Mouse (Mus musculus): ENCODE results near the gene Zranb3. TPM values are rescaled to one million over a fixed set of nuclear protein-coding genes. Genes with fewer than 3 reads are reported as not detected.

The Zranb3 gene
- total RNA-seq, 4 experiments from 2014 or later: 6.4 to 8.0 (median 6.8) TPM

DNA sequence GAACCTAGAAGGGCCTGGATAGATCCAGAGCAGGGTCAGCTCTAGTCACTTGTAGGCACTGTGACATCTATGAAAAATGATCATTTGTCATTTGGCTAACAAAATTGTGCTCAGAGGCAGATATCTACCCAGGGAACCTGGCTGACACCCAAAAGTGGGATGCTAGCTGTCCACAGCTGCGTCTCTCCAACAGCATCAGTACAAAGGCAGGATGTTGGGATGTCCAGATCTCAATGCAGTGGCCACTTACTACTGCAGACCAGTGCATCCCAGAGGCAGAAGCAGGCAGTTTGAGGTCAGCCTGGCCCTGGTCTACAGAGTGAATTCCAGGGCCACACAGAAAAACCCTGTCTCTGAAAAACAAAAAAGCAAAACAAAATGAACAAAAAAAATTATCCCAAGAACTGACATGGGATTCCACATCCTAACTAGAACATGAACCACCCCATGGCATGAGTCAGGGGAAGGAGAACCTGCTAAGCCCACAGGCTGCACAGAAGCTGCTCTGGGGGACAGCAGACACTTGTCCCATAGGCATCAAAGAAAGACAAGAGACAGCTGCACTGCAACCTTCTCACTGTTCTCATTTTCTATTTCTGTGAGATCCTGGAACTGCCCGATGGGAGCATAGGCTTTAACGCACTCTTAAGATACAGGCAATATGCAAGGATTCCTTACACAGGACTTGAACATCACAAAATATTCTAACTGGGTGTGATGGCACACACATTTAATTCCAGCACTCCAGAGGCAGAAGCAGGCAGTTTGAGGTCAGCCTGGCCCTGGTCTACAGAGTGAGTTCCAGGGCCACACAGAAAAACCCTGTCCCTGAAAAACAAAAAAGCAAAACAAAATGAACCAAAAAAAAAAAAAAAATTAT is 156.9 kb downstream of the Zranb3 start:
- no peak for DNase-seq (ENCODE audit: low spot score in 2 of 2)

GRCm38 (mm10) chr1:127943516-127943915 is 159.3 kb downstream of the Zranb3 start:
- no peak for DNase-seq (ENCODE audit: low spot score in 2 of 2)

DNA sequence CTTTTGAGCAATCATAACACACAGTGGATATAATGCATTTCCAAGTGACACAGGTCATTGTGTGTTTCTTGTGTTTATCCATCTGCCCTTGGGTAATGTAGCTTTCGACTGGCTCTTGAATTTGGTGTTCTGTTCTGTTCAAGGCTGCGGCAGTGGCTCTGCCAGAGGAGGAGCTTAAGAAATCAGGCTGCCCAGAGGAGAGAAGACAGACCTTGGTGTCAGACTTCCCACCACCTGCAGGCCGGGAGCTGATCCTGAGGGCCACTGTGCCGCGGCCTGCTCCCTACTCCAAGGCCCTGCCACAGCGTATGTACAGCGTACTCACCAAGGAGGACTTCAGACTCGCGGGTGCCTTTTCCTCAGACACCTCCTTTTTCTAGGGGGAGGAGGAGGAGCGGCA is 160.6 kb downstream of the Zranb3 start:
- DNase-seq (ENCODE audit: low spot score in 2 of 2): no peak

- DNase-seq (ENCODE audit: low spot score in 2 of 2): no peak
Observed at GRCm38 (mm10) chr1:127937277-127937676, 165.6 kb downstream of the Zranb3 start.

DNA sequence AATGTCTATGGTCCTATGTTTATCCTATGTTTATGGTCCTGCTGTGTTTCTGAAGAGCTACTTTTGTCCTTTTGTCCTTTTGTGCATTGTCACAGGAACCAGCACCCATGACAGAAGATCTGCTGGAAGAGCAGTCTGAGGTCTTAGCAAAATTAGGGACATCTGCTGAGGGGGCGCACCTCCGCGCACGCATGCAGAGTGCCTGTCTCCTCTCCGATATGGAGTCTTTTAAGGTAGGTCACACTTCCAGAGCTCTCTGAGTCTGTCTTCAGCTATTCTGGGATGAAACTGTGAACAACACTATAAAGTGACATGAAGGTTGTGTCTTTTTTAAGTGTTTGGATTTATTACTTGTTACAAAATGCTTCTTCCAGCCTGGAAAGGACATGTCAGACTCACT is 168.5 kb downstream of the Zranb3 start:
- no peak for DNase-seq (ENCODE audit: low spot score in 2 of 2)

- no peak for DNase-seq (ENCODE audit: low spot score in 2 of 2)
Observed at GRCm38 (mm10) chr1:127933405-127933804, 169.4 kb downstream of the Zranb3 start.

DNA sequence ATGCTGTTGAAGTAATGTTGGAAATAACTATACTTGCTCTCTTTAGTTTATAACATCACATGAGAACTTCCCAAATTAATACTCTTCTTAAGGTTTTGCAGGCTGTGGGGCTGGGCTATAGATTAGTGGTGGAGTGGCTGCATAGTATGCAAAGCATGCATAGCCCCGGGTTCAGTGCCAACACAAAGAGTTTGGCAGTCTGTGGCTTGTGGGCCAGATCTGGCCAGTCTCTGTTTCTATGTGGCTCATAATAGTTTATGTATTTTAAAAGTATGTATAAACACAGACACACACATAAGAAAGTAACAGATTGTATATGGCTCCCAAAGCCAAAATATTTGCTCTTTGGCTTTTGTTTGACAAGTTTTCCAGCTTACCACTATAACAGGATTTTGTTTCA is 187.0 kb downstream of the Zranb3 start:
- DNase-seq (ENCODE audit: low spot score in 2 of 2): no peak

- DNase-seq (ENCODE audit: low spot score in 2 of 2): no peak
Observed at GRCm38 (mm10) chr1:127915316-127915715, 187.5 kb downstream of the Zranb3 start.

- DNase-seq (ENCODE audit: low spot score in 2 of 2): no peak
Observed at GRCm38 (mm10) chr1:127913116-127913515, 189.7 kb downstream of the Zranb3 start.

DNA sequence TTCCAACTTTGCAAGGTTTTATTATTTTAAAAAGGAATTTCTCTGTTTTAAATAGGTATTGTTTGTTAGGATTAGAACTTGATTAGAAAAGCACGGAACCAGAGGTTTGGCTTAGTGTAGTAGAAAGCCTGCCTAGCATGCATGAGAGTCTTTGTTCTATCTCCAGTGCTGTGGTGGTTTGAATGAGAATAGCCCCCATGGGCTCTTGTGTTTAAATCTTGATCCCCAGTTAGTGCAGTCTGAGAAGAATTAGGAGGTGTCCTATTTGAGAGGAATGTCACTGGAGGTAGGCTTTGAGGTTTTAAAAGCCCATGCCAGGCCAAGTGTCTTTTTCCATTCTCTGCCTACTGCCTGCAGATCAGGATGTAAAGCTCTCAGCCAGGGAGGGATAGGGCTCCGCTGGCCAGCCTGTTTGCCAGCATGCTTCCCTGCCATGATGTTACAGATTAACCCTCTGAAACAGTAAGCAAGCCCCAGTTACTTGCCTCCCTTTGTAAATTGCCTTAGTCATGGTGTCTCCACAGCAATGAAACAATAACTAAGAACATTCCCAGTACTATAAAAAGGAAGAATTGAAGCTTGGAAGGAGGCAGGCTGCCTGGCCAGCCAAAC is 198.0 kb downstream of the Zranb3 start:
- DNase-seq (ENCODE audit: low spot score in 2 of 2): no peak

Other genes with a start within 250 kb of the Zranb3 start
- gene Map3k19, start 248.0 kb downstream of the Zranb3 start, total RNA-seq (2022): 10 to 100 TPM in 1 of 4 experiments, 1 to 10 TPM in 3; 5.5 to 10.1 (median 8.4) TPM
- 10 to 100 TPM; 70.8 to 84.4 (median 78.8) TPM for gene Rab3gap1, start 234.3 kb downstream of the Zranb3 start, total RNA-seq (2022)
- 100 to 1,000 TPM; 185 to 286 (median 235) TPM for gene R3hdm1, start 254 bp upstream of the Zranb3 start, total RNA-seq (2022)
- gene Ubxn4, start 140.9 kb upstream of the Zranb3 start, total RNA-seq (2022): 10 to 100 TPM; 56.1 to 62.0 (median 58.4) TPM
- 10 to 100 TPM; 40.7 to 57.6 (median 47.9) TPM for gene Lct, start 225.3 kb upstream of the Zranb3 start, total RNA-seq (2022)

Data from layer of hippocampus, adult 8-10 months (tissue).